Mouse (Mus musculus) lung, postnatal 0 days (tissue): ENCODE data around the gene BC051665. TPM values are rescaled to one million over a fixed set of nuclear protein-coding genes. Genes with fewer than 3 reads are reported as not detected.
A peak's percentile ranks its signal among the peaks of the same experiment; 100 is the strongest.

Source experiments
- ATAC-seq: fragments of 200-750 bp; cut with Nextera tagmentation; 2 replicates; pipeline ENCODE4 v1.8.0; 2017; ENCODE audit warnings: moderate library complexity
- DNase-seq: peaks from one replicate; pipeline ENCODE4 v3.0.0-alpha.2; 2016; ENCODE audit warnings: low spot score
- H3K27ac ChIP-seq: fragments of 300-500 bp; sonication (generic); 2 replicates; pipeline ENCODE4 v1.5.1; 2014; ENCODE audit warnings: antibody characterized with exemption, mild to moderate bottlenecking, low read length, mixed read lengths
- H3K27me3 ChIP-seq: fragments of 300-500 bp; sonication (generic); replicated peaks from 2 replicates; pipeline ENCODE4 v1.6.1; 2014; ENCODE audit warnings: low read length, mixed read lengths; ENCODE audit not compliant: insufficient read depth
- H3K36me3 ChIP-seq: fragments of 300-500 bp; sonication (generic); 2 replicates; pipeline ENCODE4 v1.6.1; 2014; ENCODE audit warnings: low read length, mixed read lengths; ENCODE audit not compliant: insufficient read depth
- H3K4me1 ChIP-seq: fragments of 300-500 bp; sonication (generic); 2 replicates; pipeline ENCODE4 v1.6.1; 2014; ENCODE audit warnings: antibody characterized with exemption, low read depth, low read length, mixed read lengths; ENCODE audit not compliant: insufficient read depth
- H3K4me2 ChIP-seq: fragments of 300-500 bp; sonication (generic); replicated peaks from 2 replicates; pipeline ENCODE4 v1.6.1; 2014; ENCODE audit warnings: low read depth, mild to moderate bottlenecking, low read length, moderate library complexity, mixed read lengths
- H3K4me3 ChIP-seq: fragments of 300-500 bp; sonication (generic); 2 replicates; pipeline ENCODE4 v1.5.1; 2014; ENCODE audit warnings: low read depth, low read length
- H3K9ac ChIP-seq: fragments of 300-500 bp; sonication (generic); replicated peaks from 2 replicates; pipeline ENCODE4 v1.6.1; 2014; ENCODE audit warnings: low read depth, mild to moderate bottlenecking
- H3K9me3 ChIP-seq: fragments of 300-500 bp; sonication (generic); 2 replicates; pipeline ENCODE4 v1.6.1; 2016; ENCODE audit warnings: low read length, mixed read lengths
- CTCF ChIP-seq: IDR thresholded peaks from 2 replicates; pipeline ENCODE4 v1.5.1; 2016; ENCODE audit warnings: antibody characterized with exemption, mild to moderate bottlenecking
- EP300 ChIP-seq: IDR thresholded peaks from 2 replicates; pipeline ENCODE4 v1.6.1; 2016; ENCODE audit warnings: antibody characterized with exemption, mild to moderate bottlenecking, control low read depth
- WGBS: fragments of 180-500 bp; shearing (Covaris S2); extraction: QIAGEN DNeasy Blood & Tissue Kit; methylation state at CpG from one replicate; pipeline ENCODE4 v1.1.7; 2014; 5-methylcytosine and 5-hydroxymethylcytosine counted together
- polyA plus RNA-seq: library from polyadenylated mRNA; unstranded; fragments of >200 nt; fragmentation: Nextera tagmentation; extraction: Ambion mirVana; gene quantifications from 2 replicates; pipeline ENCODE4 v1.2.1, GENCODE M21; 2015

BC051665 gene
- polyA plus RNA-seq, 1 experiment from 2014 or later: not detected

GRCm38 (mm10) chr13:60746271-60746670, 39.9 kb downstream of the BC051665 start:
- Histone ChIP-seq H3K27ac (no peak overlapping the region), H3K9ac (no peak overlapping the region), H3K27me3 (no peaks in the 10 kb centered on the region), H3K36me3 (peaks cover 39% of the 10 kb centered on the region; the same call in 1 of the 2 replicates), H3K4me1 (no peaks in the 10 kb centered on the region), H3K9me3 (no peaks in the 10 kb centered on the region), H3K4me3 (no peak overlapping the region), H3K4me2 (no peak overlapping the region)
- 41% methylated on average over 1 of the region's 1 CpGs for WGBS
- DNase-seq (peak; percentile 60), ATAC-seq (no peak)
- TF ChIP-seq EP300: no peak
- TF ChIP-seq CTCF: peak; percentile 85

- WGBS: 85% methylated on average over 12 of the region's 12 CpGs
- Histone ChIP-seq H3K4me2 (no peak overlapping the region), H3K4me1 (no peaks in the 10 kb centered on the region), H3K9me3 (no peaks in the 10 kb centered on the region), H3K4me3 (no peak overlapping the region), H3K36me3 (peaks cover 31% of the 10 kb centered on the region; the same call in 1 of the 2 replicates), H3K27me3 (no peaks in the 10 kb centered on the region), H3K27ac (no peak overlapping the region), H3K9ac (no peak overlapping the region)
- no peak for DNase-seq
- ATAC-seq: no peak
- TF ChIP-seq CTCF (no peak), EP300 (no peak)
Measured at GRCm38 (mm10) chr13:60745358-60745757, 40.8 kb downstream of the BC051665 start.

DNA sequence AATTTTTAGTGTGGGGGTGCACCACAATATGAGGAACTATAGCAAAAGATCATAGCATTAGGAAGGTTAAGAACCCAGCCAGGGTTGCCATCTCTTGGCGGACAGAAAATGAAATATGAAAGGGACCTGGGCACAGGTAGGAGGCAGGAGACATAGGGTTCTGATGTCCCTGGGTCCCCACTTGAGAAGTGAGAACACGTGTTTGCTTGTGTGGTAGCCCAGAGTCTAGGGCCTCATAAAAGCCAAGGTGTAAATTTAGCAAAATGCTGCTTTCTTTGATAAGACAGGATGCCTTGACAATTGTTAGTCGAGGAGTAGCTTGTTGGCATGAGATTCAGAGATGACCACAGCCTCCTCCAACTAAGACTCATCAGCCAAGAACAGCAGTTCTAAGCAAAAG, 41.4 kb downstream of the BC051665 start:
- no peak overlapping the region for H3K9ac ChIP-seq
- TF ChIP-seq EP300: no peak
- no peak for TF ChIP-seq CTCF
- H3K27me3 ChIP-seq: no peaks in the 10 kb centered on the region
- DNase-seq (no peak), ATAC-seq (no peak)
- H3K9me3 ChIP-seq: no peaks in the 10 kb centered on the region
- WGBS: 89% methylated on average over 3 of the region's 3 CpGs
- H3K36me3 ChIP-seq: peaks cover 28% of the 10 kb centered on the region; the same call in 1 of the 2 replicates
- no peak overlapping the region for H3K4me3 ChIP-seq
- no peak overlapping the region for H3K27ac ChIP-seq
- no peaks in the 10 kb centered on the region for H3K4me1 ChIP-seq
- no peak overlapping the region for H3K4me2 ChIP-seq

GRCm38 (mm10) chr13:60744078-60744460, 42.1 kb downstream of the BC051665 start:
- Histone ChIP-seq H3K27ac (no peak overlapping the region), H3K36me3 (peaks cover 23% of the 10 kb centered on the region; the same call in 1 of the 2 replicates), H3K4me3 (no peak overlapping the region), H3K4me2 (no peak overlapping the region), H3K4me1 (no peaks in the 10 kb centered on the region), H3K9me3 (no peaks in the 10 kb centered on the region), H3K9ac (no peak overlapping the region), H3K27me3 (no peaks in the 10 kb centered on the region)
- TF ChIP-seq EP300: no peak
- TF ChIP-seq CTCF: peak; percentile 95
- peak; percentile 72 for ATAC-seq
- peak; percentile 83 for DNase-seq
- 27% methylated on average over 7 of the region's 7 CpGs for WGBS

- H3K4me2 ChIP-seq: no peak overlapping the region
- no peak overlapping the region for H3K9ac ChIP-seq
- no peaks in the 10 kb centered on the region for H3K9me3 ChIP-seq
- no peaks in the 10 kb centered on the region for H3K27me3 ChIP-seq
- H3K4me3 ChIP-seq: no peak overlapping the region
- ATAC-seq (peak; percentile 29; the same call in 1 of the 2 replicates), DNase-seq (peak; percentile 32)
- TF ChIP-seq CTCF (no peak), EP300 (peak; percentile 64)
- H3K36me3 ChIP-seq: peaks cover 21% of the 10 kb centered on the region; the same call in 1 of the 2 replicates
- peak overlapping the region; percentile 38; the same call in 1 of the 2 replicates for H3K27ac ChIP-seq
- H3K4me1 ChIP-seq: no peaks in the 10 kb centered on the region
- 70% methylated on average over 13 of the region's 13 CpGs for WGBS
Measured at GRCm38 (mm10) chr13:60743381-60744077, 42.6 kb downstream of the BC051665 start.

DNA sequence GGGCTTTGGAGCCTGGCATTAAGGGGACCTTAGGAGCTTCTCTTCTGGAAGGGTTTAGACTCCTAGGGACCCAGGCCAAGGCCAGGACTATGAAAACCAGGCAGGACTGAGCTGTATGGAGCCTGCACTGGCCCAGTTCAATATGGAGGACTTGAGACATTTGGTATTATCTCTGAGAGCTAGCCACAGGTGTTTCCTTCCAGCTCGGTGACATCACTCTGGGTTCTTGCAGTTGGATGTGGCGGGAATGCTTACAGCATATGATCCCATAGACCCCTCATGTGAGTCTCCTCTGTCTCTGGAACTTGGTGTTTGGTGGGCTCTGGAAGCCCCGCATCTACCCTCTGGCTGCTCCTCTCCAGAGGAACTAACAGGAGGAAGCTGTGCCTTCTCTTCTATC, 43.6 kb downstream of the BC051665 start:
- peaks cover 21% of the 10 kb centered on the region; the same call in 1 of the 2 replicates for H3K36me3 ChIP-seq
- TF ChIP-seq EP300: no peak
- TF ChIP-seq CTCF: no peak
- 84% methylated on average over 3 of the region's 3 CpGs for WGBS
- DNase-seq (no peak), ATAC-seq (no peak)
- H3K4me1 ChIP-seq: peaks cover 6% of the 10 kb centered on the region; the same call in 1 of the 2 replicates
- H3K27ac ChIP-seq: no peak overlapping the region
- H3K4me3 ChIP-seq: no peak overlapping the region
- no peak overlapping the region for H3K9ac ChIP-seq
- H3K27me3 ChIP-seq: no peaks in the 10 kb centered on the region
- H3K4me2 ChIP-seq: no peak overlapping the region
- no peaks in the 10 kb centered on the region for H3K9me3 ChIP-seq
